Mouse (Mus musculus) embryonic facial prominence, embryonic 12.5 days (tissue): ENCODE measurements around the gene Tfcp2l1. TPM values are rescaled to one million over a fixed set of nuclear protein-coding genes. Genes with fewer than 3 reads are reported as not detected.

Experiments used
- ATAC-seq: fragments of 200-750 bp; cut with Nextera tagmentation; 2 replicates; pipeline ENCODE4 v1.8.0; 2017; ENCODE audit not compliant: insufficient number of reproducible peaks, insufficient read depth, low FRiP score, low TSS enrichment
- H3K27ac ChIP-seq: fragments of 300-500 bp; sonication (generic); 2 replicates; pipeline ENCODE4 v1.5.1; 2016; ENCODE audit warnings: mild to moderate bottlenecking
- H3K27me3 ChIP-seq: fragments of 300-500 bp; sonication (generic); 2 replicates; pipeline ENCODE4 v1.6.1; 2016; ENCODE audit warnings: mild to moderate bottlenecking, moderate library complexity
- H3K36me3 ChIP-seq: fragments of 300-500 bp; sonication (generic); 2 replicates; pipeline ENCODE4 v1.6.1; 2016; ENCODE audit warnings: mild to moderate bottlenecking
- H3K4me1 ChIP-seq: fragments of 300-500 bp; sonication (generic); 2 replicates; pipeline ENCODE4 v1.6.1; 2016
- H3K4me2 ChIP-seq: fragments of 300-500 bp; sonication (generic); replicated peaks from 2 replicates; pipeline ENCODE4 v1.6.1; 2016; ENCODE audit warnings: mild to moderate bottlenecking, moderate library complexity
- H3K4me3 ChIP-seq: fragments of 300-500 bp; sonication (generic); 2 replicates; pipeline ENCODE4 v1.5.1; 2016; ENCODE audit warnings: mild to moderate bottlenecking
- H3K9ac ChIP-seq: fragments of 300-500 bp; sonication (generic); 2 replicates; pipeline ENCODE4 v1.6.1; 2016; ENCODE audit warnings: mild to moderate bottlenecking, moderate library complexity
- H3K9me3 ChIP-seq: fragments of 300-500 bp; sonication (generic); 2 replicates; pipeline ENCODE4 v1.6.1; 2016; ENCODE audit warnings: mild to moderate bottlenecking, moderate library complexity
- WGBS: fragments of 180-500 bp; shearing (Covaris S2); methylation state at CpG from one replicate; pipeline ENCODE4 v1.1.7; 2016; 5-methylcytosine and 5-hydroxymethylcytosine counted together
- polyA plus RNA-seq: library from polyadenylated mRNA; unstranded; fragments of >200 nt; fragmentation: Nextera tagmentation; extraction: Ambion mirVana; gene quantifications from 2 replicates; pipeline ENCODE4 v1.2.1, GENCODE M21; 2016

Tfcp2l1 gene
- polyA plus RNA-seq, 1 experiment from 2014 or later, result 0.17 TPM

GRCm38 (mm10) chr1:118625461-118625860, 2.3 kb upstream of the Tfcp2l1 start:
- no peak overlapping the region for H3K4me2 ChIP-seq
- no peak overlapping the region for H3K27ac ChIP-seq
- H3K9me3 ChIP-seq, result no peaks in the 10 kb centered on the region
- ATAC-seq, result no peak
- no peak overlapping the region for H3K9ac ChIP-seq
- H3K36me3 ChIP-seq, result no peaks in the 10 kb centered on the region
- H3K4me1 ChIP-seq, result peaks cover 2% of the 10 kb centered on the region; the same call in 1 of the 2 replicates
- no peak overlapping the region for H3K4me3 ChIP-seq
- H3K27me3 ChIP-seq, result peaks cover 43% of the 10 kb centered on the region
- WGBS, result 32% methylated on average over 6 of the region's 6 CpGs

DNA sequence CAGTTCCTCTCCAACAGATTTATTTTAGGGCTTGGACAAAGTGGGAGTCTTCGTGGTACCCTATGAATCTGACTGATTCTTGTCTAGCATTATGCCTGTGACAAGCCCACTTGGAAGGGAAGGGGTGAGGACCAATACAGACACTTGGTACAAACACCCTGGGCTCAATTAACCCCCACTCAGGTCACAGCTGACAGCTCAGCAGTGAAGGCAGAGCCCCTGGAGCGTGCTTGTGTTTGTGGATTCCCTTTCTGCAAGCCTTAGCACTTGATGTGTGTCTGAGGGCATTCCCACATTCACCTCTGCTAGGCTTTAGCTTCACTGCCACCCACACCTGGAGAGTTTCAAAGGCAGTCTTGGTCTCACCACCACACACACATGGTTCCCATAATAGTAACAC, 1.8 kb upstream of the Tfcp2l1 start:
- no peaks in the 10 kb centered on the region for H3K36me3 ChIP-seq
- ATAC-seq, result no peak
- no peaks in the 10 kb centered on the region for H3K9me3 ChIP-seq
- H3K4me3 ChIP-seq, result no peak overlapping the region
- peaks cover 43% of the 10 kb centered on the region for H3K27me3 ChIP-seq
- H3K9ac ChIP-seq, result no peak overlapping the region
- no peak overlapping the region for H3K27ac ChIP-seq
- no peak overlapping the region for H3K4me2 ChIP-seq
- peaks cover 2% of the 10 kb centered on the region; the same call in 1 of the 2 replicates for H3K4me1 ChIP-seq
- WGBS, result 50% methylated on average over 2 of the region's 2 CpGs

- Histone ChIP-seq H3K4me1 (peaks cover 2% of the 10 kb centered on the region; the same call in 1 of the 2 replicates), H3K4me2 (no peak overlapping the region), H3K27ac (no peak overlapping the region), H3K36me3 (no peaks in the 10 kb centered on the region), H3K4me3 (no peak overlapping the region), H3K9me3 (no peaks in the 10 kb centered on the region), H3K27me3 (peaks cover 43% of the 10 kb centered on the region), H3K9ac (no peak overlapping the region)
- 81% methylated on average over 2 of the region's 2 CpGs for WGBS
- ATAC-seq, result no peak
Observed at GRCm38 (mm10) chr1:118626452-118626851, 1.3 kb upstream of the Tfcp2l1 start.

GRCm38 (mm10) chr1:118633415-118633980, 5.8 kb downstream of the Tfcp2l1 start:
- ATAC-seq, result no peak
- Histone ChIP-seq H3K9ac (no peak overlapping the region), H3K4me1 (no peaks in the 10 kb centered on the region), H3K27me3 (peaks cover 7% of the 10 kb centered on the region; the same call in 1 of the 2 replicates), H3K27ac (no peak overlapping the region), H3K4me2 (no peak overlapping the region), H3K9me3 (no peaks in the 10 kb centered on the region), H3K4me3 (no peak overlapping the region), H3K36me3 (no peaks in the 10 kb centered on the region)
- WGBS, result 81% methylated on average over 4 of the region's 4 CpGs

DNA sequence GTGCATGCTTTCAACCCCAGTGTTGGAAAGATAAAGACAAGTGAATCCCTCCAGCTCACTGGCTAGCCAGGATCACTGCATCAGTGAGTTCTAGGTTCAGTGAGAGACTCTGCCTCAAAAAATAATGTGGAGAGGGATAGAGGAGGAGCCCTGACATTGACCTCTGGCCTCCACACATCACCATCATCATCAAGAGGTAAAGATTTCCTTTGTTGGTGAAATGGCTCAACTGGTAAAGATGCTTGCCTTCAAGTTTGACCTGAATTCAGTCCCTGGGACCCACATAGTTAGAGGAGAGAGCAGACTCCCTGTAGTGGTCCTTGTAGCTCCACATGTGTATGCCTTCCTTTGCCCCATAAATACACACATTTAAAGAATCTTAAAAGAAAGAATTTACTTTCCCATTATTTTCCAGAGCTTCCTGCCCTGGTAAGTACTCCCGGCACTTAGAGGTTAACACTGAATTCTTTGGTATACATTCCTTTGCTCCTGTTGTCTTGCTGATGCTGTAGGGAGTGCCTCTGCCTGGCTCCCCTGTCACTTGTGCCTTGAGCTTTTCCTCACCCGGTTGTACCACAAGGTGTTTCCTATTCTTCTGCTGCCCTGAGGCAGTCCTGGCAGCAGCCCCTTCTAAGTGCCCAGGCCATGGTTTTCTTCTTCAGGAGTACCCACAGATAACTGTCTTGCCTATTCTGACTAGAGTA, 14.7 kb downstream of the Tfcp2l1 start:
- Histone ChIP-seq H3K9me3 (no peaks in the 10 kb centered on the region), H3K9ac (no peak overlapping the region), H3K4me3 (no peak overlapping the region), H3K4me1 (no peaks in the 10 kb centered on the region), H3K27me3 (no peaks in the 10 kb centered on the region), H3K36me3 (no peaks in the 10 kb centered on the region), H3K27ac (no peak overlapping the region), H3K4me2 (no peak overlapping the region)
- 64% methylated on average over 2 of the region's 2 CpGs for WGBS
- no peak for ATAC-seq

- no peak for ATAC-seq
- H3K4me3 ChIP-seq, result no peak overlapping the region
- H3K4me2 ChIP-seq, result no peak overlapping the region
- 66% methylated on average over 9 of the region's 9 CpGs for WGBS
- H3K4me1 ChIP-seq, result no peaks in the 10 kb centered on the region
- H3K27ac ChIP-seq, result no peak overlapping the region
- H3K27me3 ChIP-seq, result no peaks in the 10 kb centered on the region
- no peaks in the 10 kb centered on the region for H3K9me3 ChIP-seq
- no peak overlapping the region for H3K9ac ChIP-seq
- H3K36me3 ChIP-seq, result no peaks in the 10 kb centered on the region
Observed at GRCm38 (mm10) chr1:118643138-118643979, 15.6 kb downstream of the Tfcp2l1 start.

GRCm38 (mm10) chr1:118645701-118646100, 18.0 kb downstream of the Tfcp2l1 start:
- 49% methylated on average over 4 of the region's 4 CpGs for WGBS
- Histone ChIP-seq H3K27ac (no peak overlapping the region), H3K4me1 (no peaks in the 10 kb centered on the region), H3K9ac (no peak overlapping the region), H3K4me3 (no peak overlapping the region), H3K36me3 (no peaks in the 10 kb centered on the region), H3K27me3 (no peaks in the 10 kb centered on the region), H3K9me3 (no peaks in the 10 kb centered on the region), H3K4me2 (no peak overlapping the region)
- no peak for ATAC-seq

- H3K27me3 ChIP-seq, result no peaks in the 10 kb centered on the region
- H3K9me3 ChIP-seq, result no peaks in the 10 kb centered on the region
- H3K4me3 ChIP-seq, result no peak overlapping the region
- no peak overlapping the region for H3K27ac ChIP-seq
- H3K36me3 ChIP-seq, result no peaks in the 10 kb centered on the region
- H3K4me1 ChIP-seq, result no peaks in the 10 kb centered on the region
- WGBS, result 15% methylated on average over 3 of the region's 3 CpGs
- H3K9ac ChIP-seq, result no peak overlapping the region
- no peak for ATAC-seq
- no peak overlapping the region for H3K4me2 ChIP-seq
Observed at GRCm38 (mm10) chr1:118648015-118648414, 20.3 kb downstream of the Tfcp2l1 start.

- Histone ChIP-seq H3K36me3 (no peaks in the 10 kb centered on the region), H3K9me3 (no peaks in the 10 kb centered on the region), H3K4me2 (no peak overlapping the region), H3K4me1 (no peaks in the 10 kb centered on the region), H3K9ac (no peak overlapping the region), H3K4me3 (no peak overlapping the region), H3K27me3 (no peaks in the 10 kb centered on the region), H3K27ac (no peak overlapping the region)
- ATAC-seq, result no peak
- 76% methylated on average over 9 of the region's 9 CpGs for WGBS
Observed at GRCm38 (mm10) chr1:118649933-118650770, 22.4 kb downstream of the Tfcp2l1 start.

GRCm38 (mm10) chr1:118650771-118651080, 23.0 kb downstream of the Tfcp2l1 start:
- no peak for ATAC-seq

GRCm38 (mm10) chr1:118658716-118659115, 31.0 kb downstream of the Tfcp2l1 start:
- Histone ChIP-seq H3K9ac (no peak overlapping the region), H3K4me2 (no peak overlapping the region), H3K27ac (no peak overlapping the region), H3K9me3 (no peaks in the 10 kb centered on the region), H3K27me3 (no peaks in the 10 kb centered on the region), H3K36me3 (no peaks in the 10 kb centered on the region), H3K4me1 (peaks cover 3% of the 10 kb centered on the region; the same call in 1 of the 2 replicates), H3K4me3 (no peak overlapping the region)
- 75% methylated on average over 6 of the region's 6 CpGs for WGBS
- no peak for ATAC-seq

More at GRCm38 (mm10) chr1:118650771-118651080, 23.0 kb downstream of the Tfcp2l1 start:
- no peak overlapping the region for H3K27ac ChIP-seq
- no peaks in the 10 kb centered on the region for H3K4me1 ChIP-seq
- no peak overlapping the region for H3K9ac ChIP-seq
- 63% methylated on average over 3 of the region's 3 CpGs for WGBS
- H3K27me3 ChIP-seq, result no peaks in the 10 kb centered on the region
- no peaks in the 10 kb centered on the region for H3K36me3 ChIP-seq
- H3K4me2 ChIP-seq, result no peak overlapping the region
- H3K4me3 ChIP-seq, result no peak overlapping the region
- no peaks in the 10 kb centered on the region for H3K9me3 ChIP-seq
